Mouse (Mus musculus) left cerebral cortex, postnatal 25 days (tissue): Measurements from ENCODE around the gene Cx3cl1. TPM values are rescaled to one million over a fixed set of nuclear protein-coding genes. Genes with fewer than 3 reads are reported as not detected.

Experiments
- DNase-seq, 2 experiments: peaks; one replicate each; pipeline ENCODE4 v3.0.0; 2022; ENCODE audit warnings: low spot score in 2 of 2, mixed read lengths in 1 of 2
- intact Hi-C: fragments of 180-260 bp; cut with DNase I; formaldehyde crosslinking; loops from one replicate; pipeline ENCODE4 v1.15.1; 2025
- total RNA-seq, 2 experiments: library from RNA; stranded (reverse); gene quantifications; 2 replicates each; pipeline ENCODE4 v1.2.3; 2021

Gene Cx3cl1
- total RNA-seq, 2 experiments from 2014 or later = 749 to 762 TPM

DNA sequence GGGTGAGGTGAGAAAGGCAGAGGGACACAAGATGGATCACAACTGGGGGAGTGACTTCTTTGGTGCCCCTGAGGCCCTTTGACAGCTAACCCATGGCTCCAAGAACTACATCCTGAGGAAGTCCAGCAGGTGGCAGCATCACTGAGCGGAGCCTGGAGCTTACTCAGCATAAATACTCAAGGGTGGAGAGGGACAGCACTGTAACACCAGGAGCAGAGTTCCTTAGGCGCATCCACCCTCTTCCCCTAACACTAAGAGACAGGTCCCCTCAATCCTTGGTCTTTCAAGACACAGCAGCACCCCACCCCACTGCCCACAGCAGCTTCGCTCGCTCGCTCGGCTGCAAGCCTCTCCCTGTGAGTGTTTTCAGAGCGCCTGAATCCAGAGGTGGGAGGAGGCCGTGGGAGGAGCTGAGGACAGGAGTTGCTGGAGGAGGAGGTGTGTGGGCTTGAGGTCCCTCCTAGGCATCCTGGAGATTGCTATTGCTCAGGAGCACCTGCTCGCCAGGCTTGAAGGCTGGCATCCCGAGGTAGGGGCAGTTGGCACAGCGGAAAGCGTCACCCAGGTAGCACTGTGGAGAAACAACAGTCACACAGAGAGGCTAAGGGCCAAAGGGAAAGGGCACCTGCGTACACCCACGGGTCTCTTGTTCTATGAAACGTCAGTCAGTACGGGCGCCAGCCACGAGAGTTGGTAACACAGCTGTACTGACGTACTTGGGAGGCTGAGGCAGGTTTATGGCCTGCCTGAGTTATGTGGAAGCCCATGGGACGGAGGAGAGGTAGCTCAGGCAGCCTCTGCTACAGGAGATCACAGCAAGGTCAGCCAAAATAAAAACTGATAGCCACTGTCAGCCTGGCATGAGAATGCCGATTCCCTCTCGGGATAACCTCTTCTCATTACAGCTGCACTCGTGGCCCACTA, 51.1 kb downstream of the Cx3cl1 start:
- intact Hi-C loops = loop anchor here (2.0 kb wide), 1 partner anchor 86 kb away; no protein-coding TSS in a partner anchor

GRCm38 (mm10) chr8:94825170-94825569, 53.4 kb downstream of the Cx3cl1 start:
- intact Hi-C loops = no loop called here
- no peak for DNase-seq

More for the DNA sequence above, 51.1 kb downstream of the Cx3cl1 start:
- DNase-seq = peak; percentile 61 to 69

GRCm38 (mm10) chr8:94826210-94826609, 54.4 kb downstream of the Cx3cl1 start:
- intact Hi-C loops = no loop called here
- DNase-seq = no peak

DNA sequence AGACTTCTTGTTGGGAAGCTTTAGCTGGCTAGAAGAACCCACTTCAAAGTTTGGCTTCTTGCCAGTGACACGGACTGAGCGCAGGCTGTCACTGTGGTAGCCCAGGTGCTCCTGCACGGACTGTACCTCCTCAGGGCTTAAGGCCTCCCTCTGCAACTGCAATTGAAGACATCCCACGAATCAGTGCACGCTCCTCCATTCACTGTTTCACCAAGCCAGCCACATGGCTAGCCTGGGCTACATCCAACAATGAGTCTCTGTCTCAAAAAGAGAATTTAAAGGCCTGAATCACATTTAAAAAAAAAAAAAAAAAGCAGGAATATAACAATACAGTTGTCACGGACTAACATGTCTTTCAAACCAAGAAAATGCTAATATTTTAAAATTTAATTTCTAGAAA, 56.5 kb downstream of the Cx3cl1 start:
- intact Hi-C loops = no loop called here
- DNase-seq = no peak

Other genes starting within 250 kb of the Cx3cl1 start
- 10 to 100 TPM; 23.3 to 24.6 TPM for gene Cpne2, start 239.0 kb upstream of the Cx3cl1 start, total RNA-seq
- gene Rspry1, start 170.1 kb upstream of the Cx3cl1 start, total RNA-seq = 10 to 100 TPM; 26.6 to 30.3 TPM
- gene Fam192a, start 170.0 kb upstream of the Cx3cl1 start, total RNA-seq = 10 to 100 TPM; 37.2 to 44.9 TPM
- gene Arl2bp, start 105.4 kb upstream of the Cx3cl1 start, total RNA-seq = 100 to 1,000 TPM; 157 to 158 TPM
- gene Pllp, start 75.7 kb upstream of the Cx3cl1 start, total RNA-seq = 10 to 100 TPM; 37.5 to 40.2 TPM
- under 1 TPM in 1 of 2 experiments, not detected in 1; 0.21 TPM for gene Ccl22, start 26.4 kb upstream of the Cx3cl1 start, total RNA-seq
- 1 to 10 TPM; 8.6 to 9.3 TPM for gene Ccl17, start 38.4 kb downstream of the Cx3cl1 start, total RNA-seq
- 10 to 100 TPM; 82.4 to 94.4 TPM for gene Coq9, start 66.3 kb downstream of the Cx3cl1 start, total RNA-seq
- 10 to 100 TPM; 67.9 to 74.1 TPM for gene Ciapin1, start 66.3 kb downstream of the Cx3cl1 start, total RNA-seq
- gene Polr2c, start 85.4 kb downstream of the Cx3cl1 start, total RNA-seq = 10 to 100 TPM; 67.4 to 76.6 TPM
- 10 to 100 TPM; 23.2 to 25.6 TPM for gene Dok4, start 104.3 kb downstream of the Cx3cl1 start, total RNA-seq
- gene Ccdc102a, start 146.1 kb downstream of the Cx3cl1 start, total RNA-seq = 1 to 10 TPM; 1.5 to 1.7 TPM
- gene Adgrg5, start 151.7 kb downstream of the Cx3cl1 start, total RNA-seq = not detected
- gene Adgrg1, start 202.7 kb downstream of the Cx3cl1 start, total RNA-seq = 10 to 100 TPM; 67.2 to 94.5 TPM
- under 1 TPM; 0.14 to 0.18 TPM for gene Adgrg3, start 245.7 kb downstream of the Cx3cl1 start, total RNA-seq